Mouse (Mus musculus) embryonic facial prominence, embryonic 14.5 days (tissue): ENCODE data around the gene Gpr68. TPM values are rescaled to one million over a fixed set of nuclear protein-coding genes. Genes with fewer than 3 reads are reported as not detected.
A peak's percentile ranks its signal among the peaks of the same experiment; 100 is the strongest.

Experiments used
- ATAC-seq: fragments of 200-750 bp; cut with Nextera tagmentation; 2 replicates; pipeline ENCODE4 v1.8.0; 2017; ENCODE audit warnings: low read depth, moderate number of reproducible peaks, moderate TSS enrichment
- DNase-seq: peaks from one replicate; pipeline ENCODE4 v3.0.0-alpha.2; 2015; ENCODE audit warnings: low spot score
- H3K27ac ChIP-seq: fragments of 300-500 bp; sonication (generic); replicated peaks from 2 replicates; pipeline ENCODE4 v1.5.1; 2014; ENCODE audit warnings: low read depth, mild to moderate bottlenecking, low read length, moderate library complexity
- H3K27me3 ChIP-seq: fragments of 300-500 bp; sonication (generic); replicated peaks from 2 replicates; pipeline ENCODE4 v1.6.1; 2014; ENCODE audit warnings: low read length; ENCODE audit not compliant: control insufficient read depth, insufficient read depth
- H3K36me3 ChIP-seq: fragments of 300-500 bp; sonication (generic); 2 replicates; pipeline ENCODE4 v1.6.1; 2014; ENCODE audit warnings: low read length, mixed read lengths; ENCODE audit not compliant: control insufficient read depth, insufficient read depth
- H3K4me1 ChIP-seq: fragments of 300-500 bp; sonication (generic); 2 replicates; pipeline ENCODE4 v1.6.1; 2014; ENCODE audit warnings: antibody characterized with exemption, low read length; ENCODE audit not compliant: control insufficient read depth, insufficient read depth
- H3K4me2 ChIP-seq: fragments of 300-500 bp; sonication (generic); 2 replicates; pipeline ENCODE4 v1.6.1; 2014; ENCODE audit warnings: low read depth, mild to moderate bottlenecking, low read length, moderate library complexity, mixed read lengths
- H3K4me3 ChIP-seq: fragments of 300-500 bp; sonication (generic); 2 replicates; pipeline ENCODE4 v1.5.1; 2014; ENCODE audit warnings: low read depth, mild to moderate bottlenecking, low read length
- H3K9ac ChIP-seq: fragments of 300-500 bp; sonication (generic); 2 replicates; pipeline ENCODE4 v1.6.1; 2014; ENCODE audit warnings: low read depth, mild to moderate bottlenecking, low read length, moderate library complexity, mixed read lengths
- H3K9me3 ChIP-seq: fragments of 300-500 bp; sonication (generic); 2 replicates; pipeline ENCODE4 v1.6.1; 2016; ENCODE audit warnings: low read length; ENCODE audit not compliant: control insufficient read depth
- WGBS: fragments of 180-500 bp; shearing (Covaris S2); extraction: QIAGEN DNeasy Blood & Tissue Kit; methylation state at CpG from one replicate; pipeline ENCODE4 v1.1.7; 2014; 5-methylcytosine and 5-hydroxymethylcytosine counted together
- polyA plus RNA-seq: library from polyadenylated mRNA; unstranded; fragments of >200 nt; fragmentation: Nextera tagmentation; extraction: Ambion mirVana; gene quantifications from 2 replicates; pipeline ENCODE4 v1.2.1, GENCODE M21; 2014

The Gpr68 gene
- polyA plus RNA-seq, 1 experiment from 2014 or later, result 0.46 TPM

GRCm38 (mm10) chr12:100945948-100946347, 38.0 kb upstream of the Gpr68 start:
- H3K27me3 ChIP-seq, result no peaks in the 10 kb centered on the region
- no peak overlapping the region for H3K27ac ChIP-seq
- H3K4me2 ChIP-seq, result no peak overlapping the region
- H3K4me1 ChIP-seq, result no peaks in the 10 kb centered on the region
- H3K9ac ChIP-seq, result no peak overlapping the region
- DNase-seq (no peak), ATAC-seq (no peak)
- no peaks in the 10 kb centered on the region for H3K9me3 ChIP-seq
- WGBS, result 88% methylated on average over 12 of the region's 12 CpGs
- H3K36me3 ChIP-seq, result no peaks in the 10 kb centered on the region
- H3K4me3 ChIP-seq, result no peak overlapping the region

- H3K9me3 ChIP-seq, result no peaks in the 10 kb centered on the region
- no peak overlapping the region for H3K9ac ChIP-seq
- no peak for DNase-seq
- H3K4me3 ChIP-seq, result no peak overlapping the region
- no peak overlapping the region for H3K27ac ChIP-seq
- 83% methylated on average over 12 of the region's 12 CpGs for WGBS
- no peak for ATAC-seq
- no peak overlapping the region for H3K4me2 ChIP-seq
- no peaks in the 10 kb centered on the region for H3K27me3 ChIP-seq
- no peaks in the 10 kb centered on the region for H3K4me1 ChIP-seq
- H3K36me3 ChIP-seq, result no peaks in the 10 kb centered on the region
These were observed 37.5 kb upstream of the Gpr68 start for GRCm38 (mm10) chr12:100945501-100945900.

GRCm38 (mm10) chr12:100944921-100945336, 36.9 kb upstream of the Gpr68 start:
- 88% methylated on average over 21 of the region's 21 CpGs for WGBS
- no peaks in the 10 kb centered on the region for H3K9me3 ChIP-seq
- no peak for ATAC-seq
- no peak overlapping the region for H3K4me2 ChIP-seq
- no peak overlapping the region for H3K9ac ChIP-seq
- no peak for DNase-seq
- H3K4me3 ChIP-seq, result no peak overlapping the region
- no peaks in the 10 kb centered on the region for H3K4me1 ChIP-seq
- H3K27ac ChIP-seq, result no peak overlapping the region
- H3K27me3 ChIP-seq, result no peaks in the 10 kb centered on the region
- no peaks in the 10 kb centered on the region for H3K36me3 ChIP-seq

GRCm38 (mm10) chr12:100943146-100943545, 35.1 kb upstream of the Gpr68 start:
- H3K9me3 ChIP-seq, result no peaks in the 10 kb centered on the region

GRCm38 (mm10) chr12:100941361-100941760, 33.4 kb upstream of the Gpr68 start:
- DNase-seq (no peak), ATAC-seq (no peak)
- no peak overlapping the region for H3K4me3 ChIP-seq
- H3K36me3 ChIP-seq, result no peaks in the 10 kb centered on the region
- H3K9ac ChIP-seq, result no peak overlapping the region
- no peaks in the 10 kb centered on the region for H3K9me3 ChIP-seq
- H3K27ac ChIP-seq, result no peak overlapping the region
- no peak overlapping the region for H3K4me2 ChIP-seq
- WGBS, result 84% methylated on average over 3 of the region's 3 CpGs
- H3K27me3 ChIP-seq, result no peaks in the 10 kb centered on the region
- no peaks in the 10 kb centered on the region for H3K4me1 ChIP-seq

More at GRCm38 (mm10) chr12:100943146-100943545, 35.1 kb upstream of the Gpr68 start:
- WGBS, result 84% methylated on average over 4 of the region's 4 CpGs
- H3K36me3 ChIP-seq, result no peaks in the 10 kb centered on the region
- H3K4me3 ChIP-seq, result no peak overlapping the region
- ATAC-seq (no peak), DNase-seq (no peak)
- no peaks in the 10 kb centered on the region for H3K4me1 ChIP-seq
- no peak overlapping the region for H3K4me2 ChIP-seq
- no peak overlapping the region for H3K9ac ChIP-seq
- H3K27me3 ChIP-seq, result no peaks in the 10 kb centered on the region
- no peak overlapping the region for H3K27ac ChIP-seq

- Histone ChIP-seq H3K4me2 (no peak overlapping the region), H3K9me3 (no peaks in the 10 kb centered on the region), H3K4me3 (no peak overlapping the region), H3K4me1 (no peaks in the 10 kb centered on the region), H3K36me3 (no peaks in the 10 kb centered on the region), H3K27me3 (no peaks in the 10 kb centered on the region), H3K27ac (peak overlapping the region; percentile 68), H3K9ac (no peak overlapping the region)
- DNase-seq, result peak; percentile 63
- WGBS, result 65% methylated on average over 19 of the region's 21 CpGs
- ATAC-seq, result peak; percentile 64
These were observed 29.7 kb upstream of the Gpr68 start for GRCm38 (mm10) chr12:100937441-100938360.

GRCm38 (mm10) chr12:100936737-100937136, 28.7 kb upstream of the Gpr68 start:
- H3K4me3 ChIP-seq, result no peak overlapping the region
- no peak overlapping the region for H3K27ac ChIP-seq
- 77% methylated on average over 4 of the region's 4 CpGs for WGBS
- H3K9me3 ChIP-seq, result no peaks in the 10 kb centered on the region
- no peak overlapping the region for H3K4me2 ChIP-seq
- H3K36me3 ChIP-seq, result no peaks in the 10 kb centered on the region
- H3K4me1 ChIP-seq, result no peaks in the 10 kb centered on the region
- ATAC-seq (no peak), DNase-seq (no peak)
- H3K27me3 ChIP-seq, result no peaks in the 10 kb centered on the region
- no peak overlapping the region for H3K9ac ChIP-seq

- Histone ChIP-seq H3K27ac (no peak overlapping the region), H3K9ac (no peak overlapping the region), H3K4me1 (no peaks in the 10 kb centered on the region), H3K27me3 (no peaks in the 10 kb centered on the region), H3K9me3 (no peaks in the 10 kb centered on the region), H3K36me3 (no peaks in the 10 kb centered on the region), H3K4me3 (no peak overlapping the region), H3K4me2 (no peak overlapping the region)
- ATAC-seq (peak; percentile 13; the same call in 1 of the 2 replicates), DNase-seq (peak; percentile 75)
- 13% methylated on average over 2 of the region's 2 CpGs for WGBS
These were observed 28.1 kb upstream of the Gpr68 start for GRCm38 (mm10) chr12:100936116-100936515.

GRCm38 (mm10) chr12:100934796-100935195, 26.8 kb upstream of the Gpr68 start:
- Histone ChIP-seq H3K9ac (no peak overlapping the region), H3K4me1 (no peaks in the 10 kb centered on the region), H3K4me2 (no peak overlapping the region), H3K27me3 (no peaks in the 10 kb centered on the region), H3K36me3 (no peaks in the 10 kb centered on the region), H3K4me3 (no peak overlapping the region), H3K27ac (no peak overlapping the region), H3K9me3 (no peaks in the 10 kb centered on the region)
- ATAC-seq (no peak), DNase-seq (no peak)
- WGBS, result 64% methylated on average over 5 of the region's 5 CpGs
